8 mouse cellular contexts compared by ENCODE assay signal in the genomic region with DNA sequence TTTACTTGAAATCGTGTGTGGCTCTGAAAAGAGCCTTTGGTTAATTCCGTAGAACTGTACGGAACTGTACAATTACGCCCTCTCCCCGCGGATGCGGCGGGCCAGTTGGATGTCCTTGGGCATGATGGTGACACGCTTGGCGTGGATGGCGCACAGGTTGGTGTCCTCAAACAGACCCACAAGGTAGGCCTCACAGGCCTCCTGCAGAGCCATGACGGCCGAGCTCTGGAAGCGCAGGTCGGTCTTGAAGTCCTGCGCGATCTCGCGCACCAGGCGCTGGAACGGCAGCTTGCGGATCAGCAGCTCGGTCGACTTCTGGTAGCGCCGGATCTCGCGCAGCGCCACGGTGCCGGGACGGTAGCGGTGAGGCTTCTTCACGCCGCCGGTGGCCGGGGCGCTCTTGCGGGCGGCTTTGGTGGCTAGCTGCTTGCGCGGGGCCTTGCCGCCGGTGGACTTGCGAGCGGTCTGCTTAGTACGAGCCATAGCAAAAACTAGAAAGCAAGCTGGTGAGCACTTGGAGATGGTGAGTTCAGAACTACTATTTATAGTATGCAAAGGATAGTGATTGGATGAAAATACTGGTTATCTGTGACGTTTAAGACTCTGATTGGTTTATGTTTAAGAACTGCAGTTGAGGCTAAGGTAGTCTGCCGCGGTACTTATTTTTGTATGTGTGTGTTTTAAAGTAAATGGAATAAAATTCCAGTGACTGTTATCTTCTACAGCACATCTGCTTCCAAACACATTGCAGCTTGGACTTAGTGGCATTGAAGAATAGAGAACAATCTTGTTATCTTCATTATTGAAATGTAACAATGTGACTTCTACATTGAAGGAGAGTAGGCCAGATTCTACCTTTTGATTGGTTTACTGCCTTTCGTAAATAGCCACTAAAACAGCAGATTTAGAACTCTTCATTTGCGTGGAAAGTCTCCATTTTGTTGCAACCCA. TPM values are rescaled to one million over a fixed set of nuclear protein-coding genes. Genes with fewer than 3 reads are reported as not detected.
DNase-seq lines count a peak whose midpoint lies in the region; ATAC-seq and TF ChIP-seq lines count a peak whose summit lies in the region.
"Not testable (repeated sequence)": the region's sequence is repeated elsewhere in the genome, so short reads cannot be mapped to it uniquely, and the experiment has no call there.

A gene (minus strand): TSS at position 516 of the 951 bp plus-strand sequence.

- not testable (repeated sequence) for DNase-seq in ES-E14 (ENCODE audit: low read depth, low spot score)
- DNase-seq in cerebellum, adult 18-20 months = peak; percentile 59 to 71
- DNase-seq in layer of hippocampus, adult 2 months (ENCODE audit: low spot score in 2 of 2) = peak; percentile 61 to 75
- DNase-seq in lung, embryonic 14.5 days = peak; percentile 93
- DNase-seq in thymus, adult 2 months = peak; percentile 72

- WGBS in forebrain, embryonic 16.5 days = under 1% methylated on average over 31 of the region's 52 CpGs
- under 1% methylated on average over 26 of the region's 52 CpGs for WGBS in lung, embryonic 14.5 days
- WGBS in neural tube, embryonic 15.5 days = under 1% methylated on average over 31 of the region's 52 CpGs
- WGBS in thymus, adult 2 months = under 1% methylated on average over 33 of the region's 52 CpGs

- H3K4me2 ChIP-seq in forebrain, embryonic 16.5 days (ENCODE audit: low read length) = peak within 1 kb of the TSS; percentile 94
- peak within 1 kb of the TSS; percentile 90 for H3K4me2 ChIP-seq in lung, embryonic 14.5 days
- H3K4me2 ChIP-seq in neural tube, embryonic 15.5 days = peak within 1 kb of the TSS; percentile 91

- ATAC-seq in forebrain, embryonic 16.5 days = peak; percentile 67
- ATAC-seq in hematopoietic stem cell, adult 5-6 weeks (replicated peaks in 1 of 2; ENCODE audit: insufficient read depth in 1 of 2, low FRiP score in 2 of 2, low TSS enrichment in 1 of 2, low read depth in 1 of 2, poor library complexity in 2 of 2, severe bottlenecking in 2 of 2) = peak; percentile 47 to 57; a peak in 3 of 4 replicates
- ATAC-seq in lung, embryonic 14.5 days (ENCODE audit: insufficient read depth) = peak; percentile 71
- peak; percentile 68 for ATAC-seq in neural tube, embryonic 15.5 days (ENCODE audit: low FRiP score)

- H3K36me3 ChIP-seq in ES-E14 (ENCODE audit: control insufficient read depth, insufficient read depth, low read length, poor library complexity, severe bottlenecking); forebrain, embryonic 16.5 days (ENCODE audit: control insufficient read depth, insufficient read depth); lung, embryonic 14.5 days (ENCODE audit: insufficient read depth); neural tube, embryonic 15.5 days; thymus, adult 2 months (ENCODE audit: control insufficient read depth, insufficient read depth, low read length): not testable (repeated sequence)

- peak within 1 kb of the TSS; percentile 62 to 72 for H3K4me3 ChIP-seq in ES-E14 (ENCODE audit: insufficient read depth in 1 of 2, low read depth in 1 of 2, low read length in 2 of 2, poor library complexity in 1 of 2, severe bottlenecking in 1 of 2)
- peak within 1 kb of the TSS; percentile 63 for H3K4me3 ChIP-seq in forebrain, embryonic 16.5 days (replicated peaks; ENCODE audit: low read length)
- H3K4me3 ChIP-seq in layer of hippocampus, adult 2 months = peak within 1 kb of the TSS; percentile 69
- peak within 1 kb of the TSS; percentile 54 for H3K4me3 ChIP-seq in lung, embryonic 14.5 days (ENCODE audit: low read depth, low read length)
- peak within 1 kb of the TSS; percentile 50 for H3K4me3 ChIP-seq in neural tube, embryonic 15.5 days (replicated peaks)
- peak within 1 kb of the TSS; percentile 50 for H3K4me3 ChIP-seq in thymus, adult 2 months (ENCODE audit: control insufficient read depth, insufficient read depth, low read length)

- in situ Hi-C loops in ES-E14 (cut with MboI; ENCODE audit: low sequenced_read_pairs in 2 of 2, unreplicated experiment in 2 of 2) = loop anchor here in 1 of 2 experiments (25.0 kb wide), 1 partner anchor 1725 kb away; a partner anchor contains a TSS

- TF ChIP-seq POLR2A in thymus, adult 2 months (IDR thresholded peaks at IDR 0.05; ENCODE audit: control insufficient read depth, extremely low read depth, insufficient read depth, low read length, poor library complexity) = peak; percentile 70

- not testable (repeated sequence) for H3K4me1 ChIP-seq in ES-E14 (ENCODE audit: control insufficient read depth in 2 of 2, insufficient read depth in 2 of 2, low read length in 2 of 2, poor library complexity in 1 of 2); lung, embryonic 14.5 days (ENCODE audit: insufficient read depth)
- H3K4me1 ChIP-seq in forebrain, embryonic 16.5 days (replicated peaks; ENCODE audit: control insufficient read depth, insufficient read depth, low read length) = peaks cover 30% of the 10 kb centered on the region
- H3K4me1 ChIP-seq in neural tube, embryonic 15.5 days = peaks cover 37% of the 10 kb centered on the region
- H3K4me1 ChIP-seq in thymus, adult 2 months (replicated peaks; ENCODE audit: control insufficient read depth, insufficient read depth, low read length) = peaks cover 12% of the 10 kb centered on the region

- peak within 1 kb of the TSS; percentile 99 for H3K27ac ChIP-seq in ES-E14 (ENCODE audit: insufficient read depth, low read depth, low read length, poor library complexity, severe bottlenecking)
- peak within 1 kb of the TSS; percentile 84 for H3K27ac ChIP-seq in forebrain, embryonic 16.5 days (ENCODE audit: low read length)
- peak within 1 kb of the TSS; percentile 86 for H3K27ac ChIP-seq in layer of hippocampus, adult 2 months
- peak within 1 kb of the TSS; percentile 99 for H3K27ac ChIP-seq in lung, embryonic 14.5 days (ENCODE audit: low read depth)
- H3K27ac ChIP-seq in neural tube, embryonic 15.5 days (replicated peaks) = peak within 1 kb of the TSS; percentile 82
- peak within 1 kb of the TSS; percentile 94 for H3K27ac ChIP-seq in thymus, adult 2 months (ENCODE audit: control insufficient read depth, insufficient read depth, low read length)

- peak within 1 kb of the TSS; percentile 98 for H3K9ac ChIP-seq in ES-E14 (ENCODE audit: insufficient read depth, low read depth, low read length, poor library complexity, severe bottlenecking)
- H3K9ac ChIP-seq in forebrain, embryonic 16.5 days (replicated peaks; ENCODE audit: low read depth, low read length) = peak within 1 kb of the TSS; percentile 46
- peak within 1 kb of the TSS; percentile 76 for H3K9ac ChIP-seq in lung, embryonic 14.5 days
- H3K9ac ChIP-seq in neural tube, embryonic 15.5 days (replicated peaks) = peak within 1 kb of the TSS; percentile 56

- H3K9me3 ChIP-seq in ES-E14 (ENCODE audit: control insufficient read depth, insufficient read depth, low read depth, low read length); forebrain, embryonic 16.5 days (ENCODE audit: control insufficient read depth, low read length); lung, embryonic 14.5 days (ENCODE audit: low read depth, low read length); neural tube, embryonic 15.5 days (replicated peaks): not testable (repeated sequence)

- not testable (repeated sequence) for TF ChIP-seq CTCF in layer of hippocampus, adult 2 months (conservative IDR thresholded peaks at IDR 0.05); lung, embryonic 14.5 days (IDR thresholded peaks at IDR 0.05; ENCODE audit: low read depth); thymus, adult 2 months (IDR thresholded peaks at IDR 0.05; ENCODE audit: borderline replicate concordance, control insufficient read depth, extremely low read depth, insufficient read depth, low read length, poor library complexity)

- not testable (repeated sequence) for H3K27me3 ChIP-seq in forebrain, embryonic 16.5 days (replicated peaks; ENCODE audit: control insufficient read depth, insufficient read depth, low read length); lung, embryonic 14.5 days (ENCODE audit: insufficient read depth, low read length); neural tube, embryonic 15.5 days (replicated peaks); thymus, adult 2 months (ENCODE audit: control insufficient read depth, insufficient read depth, low read length)

TF ChIP-seq in ES-E14, 5 proteins besides CTCF, POLR2A, EP300 and RAD21:
- TF ChIP-seq CHD2 (IDR thresholded peaks at IDR 0.05; ENCODE audit: low read depth, low read length) (peak; percentile 88), HCFC1 (IDR thresholded peaks at IDR 0.05; ENCODE audit: borderline replicate concordance, insufficient read depth, low read length) (peak; percentile 22; the same call in 1 of the 2 replicates)

RNA-seq across cellular contexts. Expression of the gene that starts here (rescaled TPM):
- 470 and 728 TPM in 2 replicates for total RNA-seq in ES-E14 (2012; rRNA removed)
- polyA plus RNA-seq in forebrain, embryonic 16.5 days (2015; fragmentation: Nextera tagmentation; extraction: Ambion mirVana) = 1.5 and 1.9 TPM in 2 replicates
- total RNA-seq in hematopoietic stem cell, adult 5-6 weeks (2017) = 207 and 294 TPM in 2 replicates
- total RNA-seq in layer of hippocampus, adult 2 months (2021) = 10 to 100 TPM; 35.0 to 41.6 TPM
- 7.4 and 9.2 TPM in 2 replicates for polyA plus RNA-seq in lung, embryonic 14.5 days (2014; fragmentation: Nextera tagmentation; extraction: Ambion mirVana)
- 1.4 and 2.3 TPM in 2 replicates for polyA plus RNA-seq in neural tube, embryonic 15.5 days (2015; fragmentation: Nextera tagmentation; extraction: Ambion mirVana)
- 348 and 451 TPM in 2 replicates for polyA plus RNA-seq in thymus, adult 2 months (2012; rRNA removed)

Comparison
In these comparisons a context has a peak if more than half of its experiments do, and no peak if none do; other contexts are left out.
1. RNA of the gene that starts here (polyA plus RNA-seq): 348 to 451 TPM in thymus, adult 2 months; 7.4 to 9.2 TPM in lung, embryonic 14.5 days, 1.5 to 1.9 TPM in forebrain, embryonic 16.5 days and 1.4 to 2.3 TPM in neural tube, embryonic 15.5 days; every median in the first group is over 10 times any median in the second.
2. H3K9ac ChIP-seq: peak in every context shown above with its lines; median percentile 98 in ES-E14; 76 in lung, embryonic 14.5 days; 56 in neural tube, embryonic 15.5 days; 46 in forebrain, embryonic 16.5 days.
3. Peak in every context shown above with its lines, with median percentiles within 50 percentile points of each other: H3K27ac ChIP-seq, H3K4me3 ChIP-seq, ATAC-seq and H3K4me2 ChIP-seq.